Comparison of ENCODE assay signal across 8 mouse cellular contexts in the genomic region with DNA sequence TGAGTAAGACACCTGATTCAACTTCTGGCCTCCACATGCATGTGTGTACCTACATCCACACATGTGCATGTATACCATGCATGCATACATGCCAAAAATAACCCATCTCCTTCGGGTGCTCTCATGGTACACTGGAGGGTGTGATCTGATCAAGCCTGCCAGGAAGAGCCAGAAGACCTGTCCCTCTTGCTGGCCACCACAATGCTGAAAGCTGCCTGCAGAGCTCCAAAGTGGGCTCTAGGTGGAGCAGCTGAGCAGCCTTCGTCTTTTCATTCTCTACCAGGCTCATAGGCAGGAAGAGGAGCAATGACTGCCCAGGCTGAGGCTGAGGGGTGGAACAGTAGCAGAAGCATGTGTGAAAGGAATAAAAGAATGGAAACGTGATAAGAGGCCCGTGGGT. TPM values are rescaled to one million over a fixed set of nuclear protein-coding genes. Genes with fewer than 3 reads are reported as not detected.
DNase-seq lines count a peak whose midpoint lies in the region; ATAC-seq and TF ChIP-seq lines count a peak whose summit lies in the region.

No protein-coding gene starts in this region.

- intact Hi-C loops in left cerebral cortex, postnatal 4 days (cut with DNase I): no loop called here

- H3K27ac ChIP-seq in spleen, adult 2 months (ENCODE audit: insufficient read depth, low read length): no peak overlapping the region
- no peak overlapping the region for H3K27ac ChIP-seq in hindbrain, embryonic 10.5 days
- H3K27ac ChIP-seq in midbrain, embryonic 15.5 days: no peak overlapping the region

- 3% methylated on average over 4 of the region's 4 CpGs for WGBS in spleen, adult 2 months
- WGBS in hindbrain, embryonic 10.5 days: 4% methylated on average over 4 of the region's 4 CpGs
- WGBS in midbrain, embryonic 15.5 days: 4% methylated on average over 4 of the region's 4 CpGs

- peak; percentile 69; the same call in 1 of the 2 replicates for ATAC-seq in midbrain, embryonic 15.5 days (replicated peaks)

- no peak for TF ChIP-seq POLR2A in spleen, adult 2 months (IDR thresholded peaks at IDR 0.05; ENCODE audit: low read depth, low read length)

- no peak overlapping the region for H3K4me2 ChIP-seq in midbrain, embryonic 15.5 days

- no peaks in the 10 kb centered on the region for H3K4me1 ChIP-seq in spleen, adult 2 months (ENCODE audit: control insufficient read depth, insufficient read depth, insufficient read length)
- peaks cover 3% of the 10 kb centered on the region; the same call in 1 of the 2 replicates for H3K4me1 ChIP-seq in hindbrain, embryonic 10.5 days (replicated peaks)
- H3K4me1 ChIP-seq in midbrain, embryonic 15.5 days: no peaks in the 10 kb centered on the region

- DNase-seq in spleen, adult 2 months (ENCODE audit: low read depth in 1 of 2, low spot score in 2 of 2): peak; percentile 12 to 37
- no peak for DNase-seq in spleen, adult 12 weeks (ENCODE audit: low spot score)
- peak; percentile 81 for DNase-seq in adipocyte (ENCODE audit: low spot score)
- peak; percentile 37 for DNase-seq in embryo, embryonic 11.5 days (ENCODE audit: low read depth, low spot score)
- DNase-seq in hindbrain, embryonic 10.5 days (ENCODE audit: low spot score): peak; percentile 62
- DNase-seq in left cerebral cortex, postnatal 4 days: peak; percentile 59
- peak; percentile 69 for DNase-seq in testis, postnatal 10 days (ENCODE audit: low spot score)

- no peak overlapping the region for H3K4me3 ChIP-seq in spleen, adult 2 months (ENCODE audit: extremely low read depth, insufficient read depth, insufficient read length)
- no peak overlapping the region for H3K4me3 ChIP-seq in hindbrain, embryonic 10.5 days
- H3K4me3 ChIP-seq in midbrain, embryonic 15.5 days: no peak overlapping the region

- TF ChIP-seq CTCF in spleen, adult 2 months (IDR thresholded peaks at IDR 0.05; ENCODE audit: extremely low read depth, insufficient read depth, insufficient read length, insufficient replicate concordance): peak; percentile 77; the same call in 1 of the 2 replicates

- no peaks in the 10 kb centered on the region for H3K27me3 ChIP-seq in spleen, adult 2 months (ENCODE audit: control insufficient read depth, insufficient read depth, low read length)
- no peaks in the 10 kb centered on the region for H3K27me3 ChIP-seq in hindbrain, embryonic 10.5 days (ENCODE audit: insufficient read depth, poor library complexity, severe bottlenecking)
- H3K27me3 ChIP-seq in midbrain, embryonic 15.5 days (replicated peaks): no peaks in the 10 kb centered on the region

- no peak overlapping the region for H3K9ac ChIP-seq in midbrain, embryonic 15.5 days

- no peaks in the 10 kb centered on the region for H3K36me3 ChIP-seq in spleen, adult 2 months (ENCODE audit: control insufficient read depth, insufficient read depth, low read length)
- no peaks in the 10 kb centered on the region for H3K36me3 ChIP-seq in hindbrain, embryonic 10.5 days
- no peaks in the 10 kb centered on the region for H3K36me3 ChIP-seq in midbrain, embryonic 15.5 days (replicated peaks)

- 0 out of 2 replicates have a peak, but pooled peaks cover 3% of the 10 kb centered on the region for H3K9me3 ChIP-seq in hindbrain, embryonic 10.5 days
- H3K9me3 ChIP-seq in midbrain, embryonic 15.5 days: no peaks in the 10 kb centered on the region

RNA-seq across cellular contexts. Expression of gene Arhgap40, which starts 21.5 kb away (rescaled TPM):
- polyA plus RNA-seq in spleen, adult 2 months (2012; rRNA removed): 0.06 TPM in 1 of 2 replicates, not detected in the other
- 0.27 TPM in 1 of 2 replicates, not detected in the other for polyA plus RNA-seq in hindbrain, embryonic 10.5 days (2016; fragmentation: Nextera tagmentation; extraction: Ambion mirVana)
- under 1 TPM in 1 of 2 experiments, not detected in 1; 0.56 TPM for total RNA-seq in left cerebral cortex, postnatal 4 days (2021)
- 0.50 and 0.63 TPM in 2 replicates for polyA plus RNA-seq in midbrain, embryonic 15.5 days (2015; fragmentation: Nextera tagmentation; extraction: Ambion mirVana)

RNA-seq across cellular contexts. Expression of gene Adig, which starts 31.7 kb away (rescaled TPM):
- polyA plus RNA-seq in spleen, adult 2 months (2012; rRNA removed): 0.65 and 0.67 TPM in 2 replicates
- polyA plus RNA-seq in hindbrain, embryonic 10.5 days (2016; fragmentation: Nextera tagmentation; extraction: Ambion mirVana): not detected in 2 replicates
- total RNA-seq in left cerebral cortex, postnatal 4 days (2021): not detected
- polyA plus RNA-seq in midbrain, embryonic 15.5 days (2015; fragmentation: Nextera tagmentation; extraction: Ambion mirVana): not detected in 2 replicates
